Mouse (Mus musculus) urinary bladder, adult 2 months (tissue): Measurements from ENCODE around the gene Grin2b. TPM values are rescaled to one million over a fixed set of nuclear protein-coding genes. Genes with fewer than 3 reads are reported as not detected.
A peak's percentile ranks its signal among the peaks of the same experiment; 100 is the strongest.

ENCODE experiments used
- DNase-seq: peaks from one replicate; pipeline ENCODE4 v3.0.0; 2022; ENCODE audit warnings: low spot score
- polyA plus RNA-seq: library from polyadenylated mRNA; depleted of rRNA; stranded (reverse); fragments of >200 nt; gene quantifications from 2 replicates; pipeline ENCODE4 v1.2.3, GENCODE M21; 2012; rRNA removed

Gene Grin2b
- polyA plus RNA-seq: 0.01 TPM in 1 of 2 replicates, not detected in the other

- no peak for DNase-seq
Measured at GRCm38 (mm10) chr6:136173191-136173896, at the start of gene Grin2b. Gene Grin2b, minus strand, starts transcription at chr6:136173511.

- DNase-seq: no peak
Measured at GRCm38 (mm10) chr6:136221894-136222293, 48.6 kb upstream of the Grin2b start.

GRCm38 (mm10) chr6:136210442-136210841 is 37.1 kb upstream of the Grin2b start:
- DNase-seq: no peak

GRCm38 (mm10) chr6:136199814-136200213 is 26.5 kb upstream of the Grin2b start:
- no peak for DNase-seq

- no peak for DNase-seq
Measured at GRCm38 (mm10) chr6:136194616-136195015, 21.3 kb upstream of the Grin2b start.

GRCm38 (mm10) chr6:136178066-136178465 is 4.8 kb upstream of the Grin2b start:
- no peak for DNase-seq

- DNase-seq: no peak
Measured at GRCm38 (mm10) chr6:136172801-136173190, 515 bp downstream of the Grin2b start.

- DNase-seq: no peak
Measured at GRCm38 (mm10) chr6:136172172-136172651, 1.1 kb downstream of the Grin2b start.

GRCm38 (mm10) chr6:136171343-136171742 is 2.0 kb downstream of the Grin2b start:
- no peak for DNase-seq

- DNase-seq: no peak
Measured at GRCm38 (mm10) chr6:136170381-136170780, 2.9 kb downstream of the Grin2b start.

- no peak for DNase-seq
Measured at GRCm38 (mm10) chr6:136167361-136167760, 6.0 kb downstream of the Grin2b start.

GRCm38 (mm10) chr6:136165443-136166077 is 7.8 kb downstream of the Grin2b start:
- no peak for DNase-seq

GRCm38 (mm10) chr6:136162090-136162489 is 11.2 kb downstream of the Grin2b start:
- DNase-seq: no peak

GRCm38 (mm10) chr6:136153444-136153843 is 19.9 kb downstream of the Grin2b start:
- DNase-seq: no peak

GRCm38 (mm10) chr6:136150064-136150463 is 23.2 kb downstream of the Grin2b start:
- no peak for DNase-seq

GRCm38 (mm10) chr6:136139967-136140366 is 33.3 kb downstream of the Grin2b start:
- DNase-seq: no peak

GRCm38 (mm10) chr6:136130456-136130855 is 42.9 kb downstream of the Grin2b start:
- peak; percentile 23 for DNase-seq

- no peak for DNase-seq
Measured at GRCm38 (mm10) chr6:136122593-136122992, 50.7 kb downstream of the Grin2b start.

GRCm38 (mm10) chr6:136117390-136117789 is 55.9 kb downstream of the Grin2b start:
- no peak for DNase-seq

- DNase-seq: no peak
Measured at GRCm38 (mm10) chr6:136113639-136114410, 59.5 kb downstream of the Grin2b start.

- DNase-seq: no peak
Measured at GRCm38 (mm10) chr6:136109172-136109571, 64.1 kb downstream of the Grin2b start.

- DNase-seq: no peak
Measured at GRCm38 (mm10) chr6:136108466-136108865, 64.8 kb downstream of the Grin2b start.
